Mouse (Mus musculus) megakaryocyte progenitor cell, adult 5-6 weeks (primary cell): ENCODE data around the gene Coa4. TPM values are rescaled to one million over a fixed set of nuclear protein-coding genes. Genes with fewer than 3 reads are reported as not detected.
"Not testable (repeated sequence)": the region's sequence is repeated elsewhere in the genome, so short reads cannot be mapped to it uniquely, and the experiment has no call there.

Experiments
- ATAC-seq: replicated peaks from 2 replicates; pipeline ENCODE4 v1.8.0; 2016; ENCODE audit warnings: mild to moderate bottlenecking, moderate TSS enrichment, inconsistent platforms; ENCODE audit not compliant: poor library complexity
- total RNA-seq, 2 experiments: library from RNA; stranded (forward) in 1 of 2; stranded (reverse) in 1 of 2; fragments of 157-497, 149-512 nt in 1 of 2; fragments of 200-1000 nt in 1 of 2; gene quantifications; 2 replicates each; pipeline versions ENCODE4 v1.2.3 to v1.2.4; 2015 to 2017

The Coa4 gene
- total RNA-seq, 2 experiments from 2014 or later = 10.7 to 11.6 TPM

GRCm38 (mm10) chr7:100557241-100557640 lies 20.4 kb downstream of the Coa4 start:
- ATAC-seq = no peak

GRCm38 (mm10) chr7:100559331-100559730 lies 22.5 kb downstream of the Coa4 start:
- peak; percentile 52 for ATAC-seq

GRCm38 (mm10) chr7:100561861-100562587 lies 25.2 kb downstream of the Coa4 start:
- ATAC-seq = no peak

GRCm38 (mm10) chr7:100567238-100567637 lies 30.4 kb downstream of the Coa4 start:
- ATAC-seq = not testable (repeated sequence)

- peak; percentile 22; the same call in 1 of the 2 replicates for ATAC-seq
These were observed 33.0 kb downstream of the Coa4 start for GRCm38 (mm10) chr7:100569907-100570306.

GRCm38 (mm10) chr7:100570930-100571715 lies 34.3 kb downstream of the Coa4 start:
- peak; percentile 78 for ATAC-seq

GRCm38 (mm10) chr7:100572061-100572460 lies 35.2 kb downstream of the Coa4 start:
- ATAC-seq = no peak

- ATAC-seq = no peak
These were observed 35.8 kb downstream of the Coa4 start for GRCm38 (mm10) chr7:100572704-100573103.

- ATAC-seq = no peak
These were observed 41.9 kb downstream of the Coa4 start for GRCm38 (mm10) chr7:100578794-100579193.

GRCm38 (mm10) chr7:100582235-100582634 lies 45.4 kb downstream of the Coa4 start:
- ATAC-seq = no peak

GRCm38 (mm10) chr7:100582727-100583236 lies 45.9 kb downstream of the Coa4 start:
- ATAC-seq = peak; percentile 100

- 0 out of 2 replicates have a peak, but pooled peaks have one; percentile 15 for ATAC-seq
These were observed 52.9 kb downstream of the Coa4 start for GRCm38 (mm10) chr7:100589816-100590215.

Other genes with a start within 250 kb of the Coa4 start
- gene C2cd3, start 164.8 kb upstream of the Coa4 start, total RNA-seq (2015) = 64.0 and 65.5 TPM in 2 replicates
- gene C2cd3, start 164.8 kb upstream of the Coa4 start, total RNA-seq (2017) = 23.0 and 26.6 TPM in 2 replicates
- gene Ppme1, start 164.8 kb upstream of the Coa4 start, total RNA-seq (2015) = 13.5 and 17.6 TPM in 2 replicates
- 39.5 and 43.5 TPM in 2 replicates for gene Ppme1, start 164.8 kb upstream of the Coa4 start, total RNA-seq (2017)
- 0.15 TPM in 1 of 2 replicates, not detected in the other for gene Ucp3, start 64.1 kb upstream of the Coa4 start, total RNA-seq (2015)
- not detected in 2 replicates for gene Ucp3, start 64.1 kb upstream of the Coa4 start, total RNA-seq (2017)
- gene Ucp2, start 43.7 kb upstream of the Coa4 start, total RNA-seq (2015) = 208 and 232 TPM in 2 replicates
- 90.4 and 97.3 TPM in 2 replicates for gene Ucp2, start 43.7 kb upstream of the Coa4 start, total RNA-seq (2017)
- not detected in 2 replicates for gene Dnajb13, start 22.1 kb upstream of the Coa4 start, total RNA-seq (2015)
- 0.17 TPM in 1 of 2 replicates, not detected in the other for gene Dnajb13, start 22.1 kb upstream of the Coa4 start, total RNA-seq (2017)
- 74.1 and 84.7 TPM in 2 replicates for gene Rab6a, start 70.3 kb downstream of the Coa4 start, total RNA-seq (2015)
- gene Rab6a, start 70.3 kb downstream of the Coa4 start, total RNA-seq (2017) = 61.0 and 61.8 TPM in 2 replicates
- gene Mrpl48, start 71.2 kb downstream of the Coa4 start, total RNA-seq (2015) = 60.1 and 76.3 TPM in 2 replicates
- gene Mrpl48, start 71.2 kb downstream of the Coa4 start, total RNA-seq (2017) = 91.0 and 99.4 TPM in 2 replicates
- gene Plekhb1, start 125.3 kb downstream of the Coa4 start, total RNA-seq (2015) = not detected in 2 replicates
- not detected in 2 replicates for gene Plekhb1, start 125.3 kb downstream of the Coa4 start, total RNA-seq (2017)
- gene Fam168a, start 169.6 kb downstream of the Coa4 start, total RNA-seq (2015) = 18.9 and 24.2 TPM in 2 replicates
- gene Fam168a, start 169.6 kb downstream of the Coa4 start, total RNA-seq (2017) = 6.3 and 7.9 TPM in 2 replicates